Mouse (Mus musculus) embryonic facial prominence, embryonic 13.5 days (tissue): Measurements from ENCODE around the gene Lrp1. TPM values are rescaled to one million over a fixed set of nuclear protein-coding genes. Genes with fewer than 3 reads are reported as not detected.

Source experiments
- ATAC-seq: fragments of 200-750 bp; cut with Nextera tagmentation; 2 replicates; pipeline ENCODE4 v1.8.0; 2017; ENCODE audit warnings: low read depth; ENCODE audit not compliant: insufficient number of reproducible peaks, insufficient read depth, low FRiP score, low TSS enrichment
- H3K27ac ChIP-seq: fragments of 300-500 bp; sonication (generic); 2 replicates; pipeline ENCODE4 v1.5.1; 2015; ENCODE audit warnings: moderate library complexity, mild to moderate bottlenecking, inconsistent platforms
- H3K27me3 ChIP-seq: fragments of 300-500 bp; sonication (generic); 2 replicates; pipeline ENCODE4 v1.6.1; 2015; ENCODE audit warnings: mild to moderate bottlenecking, inconsistent platforms
- H3K36me3 ChIP-seq: fragments of 300-500 bp; sonication (generic); 2 replicates; pipeline ENCODE4 v1.6.1; 2015; ENCODE audit warnings: mild to moderate bottlenecking, inconsistent platforms
- H3K4me1 ChIP-seq: fragments of 300-500 bp; sonication (generic); 2 replicates; pipeline ENCODE4 v1.6.1; 2015; ENCODE audit warnings: inconsistent platforms
- H3K4me2 ChIP-seq: fragments of 300-500 bp; sonication (generic); 2 replicates; pipeline ENCODE4 v1.6.1; 2015; ENCODE audit warnings: moderate library complexity, mild to moderate bottlenecking, inconsistent platforms
- H3K4me3 ChIP-seq: fragments of 300-500 bp; sonication (generic); 2 replicates; pipeline ENCODE4 v1.5.1; 2015; ENCODE audit warnings: mild to moderate bottlenecking, inconsistent platforms
- H3K9ac ChIP-seq: fragments of 300-500 bp; sonication (generic); 2 replicates; pipeline ENCODE4 v1.6.1; 2015; ENCODE audit warnings: mild to moderate bottlenecking, inconsistent platforms
- H3K9me3 ChIP-seq: fragments of 300-500 bp; sonication (generic); 2 replicates; pipeline ENCODE4 v1.6.1; 2016; ENCODE audit warnings: inconsistent platforms
- WGBS: fragments of 180-500 bp; shearing (Covaris S2); methylation state at CpG from one replicate; pipeline ENCODE4 v1.1.7; 2015; ENCODE audit warnings: mixed read lengths; 5-methylcytosine and 5-hydroxymethylcytosine counted together
- polyA plus RNA-seq: library from polyadenylated mRNA; unstranded; fragments of >200 nt; fragmentation: Nextera tagmentation; extraction: Ambion mirVana; gene quantifications from 2 replicates; pipeline ENCODE4 v1.2.1, GENCODE M21; 2015

Lrp1 gene
- polyA plus RNA-seq, 1 experiment from 2014 or later = 139 TPM

GRCm38 (mm10) chr10:127569450-127569849 is 51.5 kb downstream of the Lrp1 start:
- no peak for ATAC-seq
- Histone ChIP-seq H3K4me1 (0 out of 2 replicates have a peak, but pooled peaks cover 3% of the 10 kb centered on the region), H3K9ac (no peak overlapping the region), H3K4me3 (no peak overlapping the region), H3K27me3 (no peaks in the 10 kb centered on the region), H3K4me2 (no peak overlapping the region), H3K9me3 (no peaks in the 10 kb centered on the region), H3K27ac (0 out of 2 replicates have a peak overlapping the region, but pooled peaks have one; percentile 28), H3K36me3 (peaks cover 84% of the 10 kb centered on the region)
- WGBS = 29% methylated on average over 3 of the region's 3 CpGs

- Histone ChIP-seq H3K4me2 (no peak overlapping the region), H3K27me3 (no peaks in the 10 kb centered on the region), H3K9me3 (no peaks in the 10 kb centered on the region), H3K27ac (no peak overlapping the region), H3K36me3 (peaks cover 85% of the 10 kb centered on the region), H3K9ac (no peak overlapping the region), H3K4me1 (0 out of 2 replicates have a peak, but pooled peaks cover 6% of the 10 kb centered on the region), H3K4me3 (no peak overlapping the region)
- 93% methylated on average over 28 of the region's 28 CpGs for WGBS
- ATAC-seq = no peak
These were observed 54.2 kb downstream of the Lrp1 start for GRCm38 (mm10) chr10:127566553-127567326.

- no peak for ATAC-seq
- Histone ChIP-seq H3K36me3 (peaks cover 89% of the 10 kb centered on the region), H3K4me1 (0 out of 2 replicates have a peak, but pooled peaks cover 3% of the 10 kb centered on the region), H3K4me3 (no peak overlapping the region), H3K9me3 (no peaks in the 10 kb centered on the region), H3K4me2 (no peak overlapping the region), H3K27ac (no peak overlapping the region), H3K9ac (0 out of 2 replicates have a peak overlapping the region, but pooled peaks have one; percentile 3), H3K27me3 (no peaks in the 10 kb centered on the region)
- 58% methylated on average over 13 of the region's 13 CpGs for WGBS
These were observed 56.6 kb downstream of the Lrp1 start for GRCm38 (mm10) chr10:127564301-127564700.

GRCm38 (mm10) chr10:127563840-127564239 is 57.1 kb downstream of the Lrp1 start:
- Histone ChIP-seq H3K27me3 (no peaks in the 10 kb centered on the region), H3K4me1 (0 out of 2 replicates have a peak, but pooled peaks cover 3% of the 10 kb centered on the region), H3K4me2 (no peak overlapping the region), H3K4me3 (no peak overlapping the region), H3K36me3 (peaks cover 89% of the 10 kb centered on the region), H3K27ac (no peak overlapping the region), H3K9ac (0 out of 2 replicates have a peak overlapping the region, but pooled peaks have one; percentile 3), H3K9me3 (no peaks in the 10 kb centered on the region)
- ATAC-seq = no peak
- 72% methylated on average over 8 of the region's 8 CpGs for WGBS

- no peaks in the 10 kb centered on the region for H3K27me3 ChIP-seq
- no peaks in the 10 kb centered on the region for H3K9me3 ChIP-seq
- peaks cover 92% of the 10 kb centered on the region for H3K36me3 ChIP-seq
- no peak for ATAC-seq
- no peak overlapping the region for H3K9ac ChIP-seq
- H3K4me1 ChIP-seq = 0 out of 2 replicates have a peak, but pooled peaks cover 3% of the 10 kb centered on the region
- no peak overlapping the region for H3K27ac ChIP-seq
- no peak overlapping the region for H3K4me2 ChIP-seq
- no peak overlapping the region for H3K4me3 ChIP-seq
These were observed 59.8 kb downstream of the Lrp1 start for GRCm38 (mm10) chr10:127561145-127561544.

GRCm38 (mm10) chr10:127557397-127557796 is 63.6 kb downstream of the Lrp1 start:
- no peaks in the 10 kb centered on the region for H3K9me3 ChIP-seq
- no peak overlapping the region for H3K9ac ChIP-seq
- H3K27me3 ChIP-seq = no peaks in the 10 kb centered on the region
- 93% methylated on average over 13 of the region's 13 CpGs for WGBS
- peaks cover 100% of the 10 kb centered on the region for H3K36me3 ChIP-seq
- no peak overlapping the region for H3K4me2 ChIP-seq
- no peak for ATAC-seq
- no peak overlapping the region for H3K4me3 ChIP-seq
- H3K27ac ChIP-seq = no peak overlapping the region
- H3K4me1 ChIP-seq = no peaks in the 10 kb centered on the region

- Histone ChIP-seq H3K36me3 (peaks cover 100% of the 10 kb centered on the region), H3K4me1 (no peaks in the 10 kb centered on the region), H3K9ac (no peak overlapping the region), H3K9me3 (no peaks in the 10 kb centered on the region), H3K4me2 (no peak overlapping the region), H3K4me3 (no peak overlapping the region), H3K27ac (no peak overlapping the region), H3K27me3 (no peaks in the 10 kb centered on the region)
- no peak for ATAC-seq
- WGBS = 73% methylated on average over 18 of the region's 18 CpGs
These were observed 65.2 kb downstream of the Lrp1 start for GRCm38 (mm10) chr10:127555703-127556102.

- H3K4me1 ChIP-seq = no peaks in the 10 kb centered on the region
- H3K4me3 ChIP-seq = no peak overlapping the region
- WGBS = 89% methylated on average over 17 of the region's 17 CpGs
- H3K9ac ChIP-seq = no peak overlapping the region
- no peaks in the 10 kb centered on the region for H3K27me3 ChIP-seq
- no peaks in the 10 kb centered on the region for H3K9me3 ChIP-seq
- ATAC-seq = no peak
- H3K4me2 ChIP-seq = no peak overlapping the region
- peaks cover 100% of the 10 kb centered on the region for H3K36me3 ChIP-seq
- no peak overlapping the region for H3K27ac ChIP-seq
These were observed 71.1 kb downstream of the Lrp1 start for GRCm38 (mm10) chr10:127549892-127550291.

GRCm38 (mm10) chr10:127548236-127548635 is 72.7 kb downstream of the Lrp1 start:
- Histone ChIP-seq H3K36me3 (peaks cover 100% of the 10 kb centered on the region), H3K4me2 (no peak overlapping the region), H3K9ac (no peak overlapping the region), H3K4me3 (no peak overlapping the region), H3K9me3 (no peaks in the 10 kb centered on the region), H3K4me1 (no peaks in the 10 kb centered on the region), H3K27ac (no peak overlapping the region), H3K27me3 (no peaks in the 10 kb centered on the region)
- ATAC-seq = no peak
- WGBS = 95% methylated on average over 15 of the region's 15 CpGs

- Histone ChIP-seq H3K27me3 (no peaks in the 10 kb centered on the region), H3K36me3 (peaks cover 100% of the 10 kb centered on the region), H3K4me2 (no peak overlapping the region), H3K9ac (no peak overlapping the region), H3K9me3 (no peaks in the 10 kb centered on the region), H3K27ac (no peak overlapping the region), H3K4me1 (no peaks in the 10 kb centered on the region), H3K4me3 (no peak overlapping the region)
- no peak for ATAC-seq
- 89% methylated on average over 7 of the region's 7 CpGs for WGBS
These were observed 74.4 kb downstream of the Lrp1 start for GRCm38 (mm10) chr10:127546505-127546904.

- no peak overlapping the region for H3K9ac ChIP-seq
- ATAC-seq = no peak
- 91% methylated on average over 20 of the region's 20 CpGs for WGBS
- no peaks in the 10 kb centered on the region for H3K9me3 ChIP-seq
- H3K4me1 ChIP-seq = no peaks in the 10 kb centered on the region
- H3K27ac ChIP-seq = no peak overlapping the region
- no peak overlapping the region for H3K4me3 ChIP-seq
- H3K4me2 ChIP-seq = no peak overlapping the region
- H3K36me3 ChIP-seq = peaks cover 99% of the 10 kb centered on the region
- no peaks in the 10 kb centered on the region for H3K27me3 ChIP-seq
These were observed 76.6 kb downstream of the Lrp1 start for GRCm38 (mm10) chr10:127544375-127544774.

GRCm38 (mm10) chr10:127543916-127544315 is 77.0 kb downstream of the Lrp1 start:
- H3K27me3 ChIP-seq = no peaks in the 10 kb centered on the region
- WGBS = 73% methylated on average over 3 of the region's 3 CpGs
- no peak overlapping the region for H3K4me2 ChIP-seq
- ATAC-seq = no peak
- no peak overlapping the region for H3K27ac ChIP-seq
- no peaks in the 10 kb centered on the region for H3K4me1 ChIP-seq
- H3K36me3 ChIP-seq = peaks cover 99% of the 10 kb centered on the region
- no peaks in the 10 kb centered on the region for H3K9me3 ChIP-seq
- H3K4me3 ChIP-seq = no peak overlapping the region
- no peak overlapping the region for H3K9ac ChIP-seq
